In genomic region chr8:84981644-84982498, GRCm38 (mm10) we compare ENCODE assay signal across 10 mouse cellular contexts. TPM values are rescaled to one million over a fixed set of nuclear protein-coding genes. Genes with fewer than 3 reads are reported as not detected.
A peak's percentile ranks its signal among the peaks of the same experiment; 100 is the strongest.
DNase-seq lines count a peak whose midpoint lies in the region; ATAC-seq and TF ChIP-seq lines count a peak whose summit lies in the region.
"Had no signal": no experiment of that assay in that cellular context is flagged by ENCODE, and none has a peak within 500 bp of the region (broad histone marks: within the 10 kb centered on the region; RNA-seq: fewer than 3 reads in every experiment).

No protein-coding gene starts in this region.

- H3K36me3 ChIP-seq in heart, embryonic 16.5 days (ENCODE audit: control insufficient read depth, insufficient read depth), result no peaks in the 10 kb centered on the region
- no peaks in the 10 kb centered on the region for H3K36me3 ChIP-seq in intestine, embryonic 15.5 days
- H3K36me3 ChIP-seq in lung, embryonic 14.5 days (ENCODE audit: insufficient read depth), result no peaks in the 10 kb centered on the region
- H3K36me3 ChIP-seq in forebrain, embryonic 11.5 days (ENCODE audit: control insufficient read depth, insufficient read depth, low read length), result no peaks in the 10 kb centered on the region

- H3K4me3 ChIP-seq in heart, embryonic 16.5 days (ENCODE audit: low read length), result no peak overlapping the region
- H3K4me3 ChIP-seq in intestine, embryonic 15.5 days (replicated peaks), result no peak overlapping the region
- no peak overlapping the region for H3K4me3 ChIP-seq in lung, embryonic 14.5 days (ENCODE audit: low read depth, low read length)
- no peak overlapping the region for H3K4me3 ChIP-seq in forebrain, embryonic 11.5 days (ENCODE audit: low read depth, low read length)

- TF ChIP-seq CTCF in lung, embryonic 14.5 days (IDR thresholded peaks at IDR 0.05; ENCODE audit: low read depth), result no peak

- peak overlapping the region; percentile 80; the same call in 1 of the 2 replicates for H3K27ac ChIP-seq in heart, embryonic 16.5 days (ENCODE audit: low read length)
- peak overlapping the region; percentile 90 for H3K27ac ChIP-seq in intestine, embryonic 15.5 days
- H3K27ac ChIP-seq in lung, embryonic 14.5 days (ENCODE audit: low read depth), result peak overlapping the region; percentile 80
- H3K27ac ChIP-seq in forebrain, embryonic 11.5 days (ENCODE audit: low read depth, low read length), result no peak overlapping the region

- H3K27me3 ChIP-seq in heart, embryonic 16.5 days (ENCODE audit: control insufficient read depth, insufficient read depth, low read length), result no peaks in the 10 kb centered on the region
- no peaks in the 10 kb centered on the region for H3K27me3 ChIP-seq in intestine, embryonic 15.5 days (replicated peaks)
- H3K27me3 ChIP-seq in lung, embryonic 14.5 days (ENCODE audit: insufficient read depth, low read length), result peaks cover 4% of the 10 kb centered on the region
- H3K27me3 ChIP-seq in forebrain, embryonic 11.5 days (ENCODE audit: control insufficient read depth, insufficient read depth, low read length), result peaks cover 45% of the 10 kb centered on the region

- 71% methylated on average over 15 of the region's 15 CpGs for WGBS in heart, embryonic 16.5 days
- 76% methylated on average over 15 of the region's 15 CpGs for WGBS in intestine, embryonic 15.5 days
- WGBS in lung, embryonic 14.5 days, result 73% methylated on average over 15 of the region's 15 CpGs
- WGBS in forebrain, embryonic 11.5 days, result 85% methylated on average over 15 of the region's 15 CpGs

- H3K9me3 ChIP-seq in heart, embryonic 16.5 days (replicated peaks; ENCODE audit: control insufficient read depth, low read length), result no peaks in the 10 kb centered on the region
- H3K9me3 ChIP-seq in intestine, embryonic 15.5 days, result no peaks in the 10 kb centered on the region
- no peaks in the 10 kb centered on the region for H3K9me3 ChIP-seq in lung, embryonic 14.5 days (ENCODE audit: low read depth, low read length)
- H3K9me3 ChIP-seq in forebrain, embryonic 11.5 days (ENCODE audit: control insufficient read depth, low read length), result no peaks in the 10 kb centered on the region

- H3K4me1 ChIP-seq in heart, embryonic 16.5 days (ENCODE audit: control insufficient read depth, insufficient read depth, low read length), result peaks cover 59% of the 10 kb centered on the region
- peaks cover 82% of the 10 kb centered on the region for H3K4me1 ChIP-seq in intestine, embryonic 15.5 days (replicated peaks)
- peaks cover 56% of the 10 kb centered on the region for H3K4me1 ChIP-seq in lung, embryonic 14.5 days (ENCODE audit: insufficient read depth)
- H3K4me1 ChIP-seq in forebrain, embryonic 11.5 days (replicated peaks; ENCODE audit: control insufficient read depth, insufficient read depth, low read length), result peaks cover 45% of the 10 kb centered on the region

- H3K9ac ChIP-seq in heart, embryonic 16.5 days (ENCODE audit: low read length), result no peak overlapping the region
- 0 out of 2 replicates have a peak overlapping the region, but pooled peaks have one; percentile 11 for H3K9ac ChIP-seq in intestine, embryonic 15.5 days
- H3K9ac ChIP-seq in lung, embryonic 14.5 days, result 0 out of 2 replicates have a peak overlapping the region, but pooled peaks have one; percentile 3
- no peak overlapping the region for H3K9ac ChIP-seq in forebrain, embryonic 11.5 days (ENCODE audit: low read length)

- no peak overlapping the region for H3K4me2 ChIP-seq in heart, embryonic 16.5 days (ENCODE audit: low read depth, low read length)
- H3K4me2 ChIP-seq in intestine, embryonic 15.5 days (replicated peaks), result 0 out of 2 replicates have a peak overlapping the region, but pooled peaks have one; percentile 9
- H3K4me2 ChIP-seq in lung, embryonic 14.5 days, result peak overlapping the region; percentile 3
- H3K4me2 ChIP-seq in forebrain, embryonic 11.5 days (ENCODE audit: low read depth, low read length, severe bottlenecking), result no peak overlapping the region

- DNase-seq in heart, postnatal 25 days (ENCODE audit: low spot score), result no peak
- DNase-seq in A20 (ENCODE audit: low read depth, low spot score), result peak; percentile 44
- DNase-seq in lung, embryonic 14.5 days, result no peak
- no peak for DNase-seq in adrenal gland, adult 18-20 months (ENCODE audit: low spot score in 2 of 2)
- no peak for DNase-seq in forebrain, embryonic 11.5 days (ENCODE audit: low spot score)

- no peak for ATAC-seq in heart, embryonic 16.5 days (replicated peaks; ENCODE audit: extremely low read depth, insufficient read depth, low FRiP score)
- ATAC-seq in intestine, embryonic 15.5 days, result no peak
- ATAC-seq in lung, embryonic 14.5 days (ENCODE audit: insufficient read depth), result no peak
- ATAC-seq in forebrain, embryonic 11.5 days (replicated peaks; ENCODE audit: low FRiP score), result no peak
- ATAC-seq in cerebellum, adult (ENCODE audit: insufficient number of reproducible peaks, low FRiP score, low TSS enrichment), result no peak

- intact Hi-C loops in heart, postnatal 25 days (cut with DNase I), result no loop called here

RNA-seq across cellular contexts. Expression of gene Junb, which starts 3.4 kb away (rescaled TPM):
- 11.7 and 15.3 TPM in 2 replicates for polyA plus RNA-seq in heart, embryonic 16.5 days (2015; fragmentation: Nextera tagmentation; extraction: Ambion mirVana)
- total RNA-seq in heart, postnatal 25 days (2021), result 10 to 100 TPM; 13.8 to 17.2 TPM
- 28.4 and 30.7 TPM in 2 replicates for polyA plus RNA-seq in intestine, embryonic 15.5 days (2015; fragmentation: Nextera tagmentation; extraction: Ambion mirVana)
- polyA plus RNA-seq in lung, embryonic 14.5 days (2014; fragmentation: Nextera tagmentation; extraction: Ambion mirVana), result 12.8 and 15.4 TPM in 2 replicates
- total RNA-seq in adrenal gland, adult 18-20 months (2021), result 10 to 100 TPM; 27.1 to 28.5 TPM
- polyA plus RNA-seq in forebrain, embryonic 11.5 days (2014; fragmentation: Nextera tagmentation; extraction: Ambion mirVana), result 5.2 and 5.8 TPM in 2 replicates

RNA-seq across cellular contexts. Expression of gene Hook2, which starts 8.5 kb away (rescaled TPM):
- polyA plus RNA-seq in heart, embryonic 16.5 days (2015; fragmentation: Nextera tagmentation; extraction: Ambion mirVana), result 8.9 and 9.1 TPM in 2 replicates
- 1 to 10 TPM; 2.0 to 2.1 TPM for total RNA-seq in heart, postnatal 25 days (2021)
- 68.7 and 75.8 TPM in 2 replicates for polyA plus RNA-seq in intestine, embryonic 15.5 days (2015; fragmentation: Nextera tagmentation; extraction: Ambion mirVana)
- polyA plus RNA-seq in lung, embryonic 14.5 days (2014; fragmentation: Nextera tagmentation; extraction: Ambion mirVana), result 15.2 and 18.0 TPM in 2 replicates
- total RNA-seq in adrenal gland, adult 18-20 months (2021), result 1 to 10 TPM; 6.3 to 7.2 TPM
- polyA plus RNA-seq in forebrain, embryonic 11.5 days (2014; fragmentation: Nextera tagmentation; extraction: Ambion mirVana), result 14.8 and 15.5 TPM in 2 replicates

RNA-seq across cellular contexts. Expression of gene Rnaseh2a, which starts 12.3 kb away (rescaled TPM):
- polyA plus RNA-seq in heart, embryonic 16.5 days (2015; fragmentation: Nextera tagmentation; extraction: Ambion mirVana), result 80.2 and 82.7 TPM in 2 replicates
- total RNA-seq in heart, postnatal 25 days (2021), result 10 to 100 TPM; 45.2 to 48.2 TPM
- polyA plus RNA-seq in intestine, embryonic 15.5 days (2015; fragmentation: Nextera tagmentation; extraction: Ambion mirVana), result 116 and 117 TPM in 2 replicates
- polyA plus RNA-seq in lung, embryonic 14.5 days (2014; fragmentation: Nextera tagmentation; extraction: Ambion mirVana), result 117 and 121 TPM in 2 replicates
- total RNA-seq in adrenal gland, adult 18-20 months (2021), result 100 to 1,000 TPM in 1 of 2 experiments, 10 to 100 TPM in 1; 80.9 to 131 TPM
- polyA plus RNA-seq in forebrain, embryonic 11.5 days (2014; fragmentation: Nextera tagmentation; extraction: Ambion mirVana), result 128 and 147 TPM in 2 replicates

RNA-seq across cellular contexts. Expression of gene Prdx2, which starts 12.5 kb away (rescaled TPM):
- 591 and 662 TPM in 2 replicates for polyA plus RNA-seq in heart, embryonic 16.5 days (2015; fragmentation: Nextera tagmentation; extraction: Ambion mirVana)
- total RNA-seq in heart, postnatal 25 days (2021), result 100 to 1,000 TPM; 650 to 659 TPM
- 581 and 615 TPM in 2 replicates for polyA plus RNA-seq in intestine, embryonic 15.5 days (2015; fragmentation: Nextera tagmentation; extraction: Ambion mirVana)
- polyA plus RNA-seq in lung, embryonic 14.5 days (2014; fragmentation: Nextera tagmentation; extraction: Ambion mirVana), result 819 and 843 TPM in 2 replicates
- 100 to 1,000 TPM; 740 to 761 TPM for total RNA-seq in adrenal gland, adult 18-20 months (2021)
- polyA plus RNA-seq in forebrain, embryonic 11.5 days (2014; fragmentation: Nextera tagmentation; extraction: Ambion mirVana), result 1,226 and 1,312 TPM in 2 replicates

RNA-seq across cellular contexts. Expression of gene Gm49661, which starts 12.6 kb away (rescaled TPM):
- polyA plus RNA-seq in heart, embryonic 16.5 days (2015; fragmentation: Nextera tagmentation; extraction: Ambion mirVana), result not detected in 2 replicates
- not detected for total RNA-seq in heart, postnatal 25 days (2021)
- not detected in 2 replicates for polyA plus RNA-seq in intestine, embryonic 15.5 days (2015; fragmentation: Nextera tagmentation; extraction: Ambion mirVana)
- not detected in 2 replicates for polyA plus RNA-seq in lung, embryonic 14.5 days (2014; fragmentation: Nextera tagmentation; extraction: Ambion mirVana)
- 1 to 10 TPM; 1.9 TPM for total RNA-seq in adrenal gland, adult 18-20 months (2021)
- polyA plus RNA-seq in forebrain, embryonic 11.5 days (2014; fragmentation: Nextera tagmentation; extraction: Ambion mirVana), result not detected in 2 replicates
- total RNA-seq: layer of hippocampus, postnatal 14 days had no signal
- polyA plus RNA-seq: embryonic facial prominence, embryonic 11.5 days had no signal

Comparison
In these comparisons a context has a peak if more than half of its experiments do, and no peak if none do; other contexts are left out.
1. H3K4me2 ChIP-seq: peak in intestine, embryonic 15.5 days (single experiment) and lung, embryonic 14.5 days (single experiment); none in heart, embryonic 16.5 days (single experiment) and forebrain, embryonic 11.5 days (single experiment).
2. H3K9ac ChIP-seq: peak in intestine, embryonic 15.5 days (single experiment) and lung, embryonic 14.5 days (single experiment); none in heart, embryonic 16.5 days (single experiment) and forebrain, embryonic 11.5 days (single experiment).